Mouse (Mus musculus) testis, postnatal 10 days (tissue): ENCODE results near the gene Glra1.
A peak's percentile ranks its signal among the peaks of the same experiment; 100 is the strongest.
"Not testable (repeated sequence)": the region's sequence is repeated elsewhere in the genome, so short reads cannot be mapped to it uniquely, and the experiment has no call there.

Source experiments
- DNase-seq: peaks from one replicate; pipeline ENCODE4 v3.0.0; 2021; ENCODE audit warnings: low spot score

Glra1 gene

GRCm38 (mm10) chr11:55607808-55608523, at the start of gene Glra1:
TSS of gene Glra1 (minus strand) at chr11:55608198.
- peak; percentile 91 for DNase-seq

- DNase-seq, result no peak
These were observed 29.0 kb upstream of the Glra1 start for GRCm38 (mm10) chr11:55636961-55637360.

GRCm38 (mm10) chr11:55633901-55634300, 25.9 kb upstream of the Glra1 start:
- no peak for DNase-seq

GRCm38 (mm10) chr11:55614631-55615030, 6.6 kb upstream of the Glra1 start:
- DNase-seq, result not testable (repeated sequence)

GRCm38 (mm10) chr11:55608524-55608920, 524 bp upstream of the Glra1 start:
- DNase-seq, result no peak

GRCm38 (mm10) chr11:55607066-55607807, 761 bp downstream of the Glra1 start:
- DNase-seq, result no peak

- no peak for DNase-seq
These were observed 6.4 kb downstream of the Glra1 start for GRCm38 (mm10) chr11:55601447-55602065.

GRCm38 (mm10) chr11:55595726-55596125, 12.3 kb downstream of the Glra1 start:
- DNase-seq, result no peak

- DNase-seq, result no peak
These were observed 13.6 kb downstream of the Glra1 start for GRCm38 (mm10) chr11:55594411-55594810.

- DNase-seq, result no peak
These were observed 16.8 kb downstream of the Glra1 start for GRCm38 (mm10) chr11:55591194-55591593.

- DNase-seq, result no peak
These were observed 18.4 kb downstream of the Glra1 start for GRCm38 (mm10) chr11:55589376-55590167.

GRCm38 (mm10) chr11:55574397-55574796, 33.6 kb downstream of the Glra1 start:
- DNase-seq, result peak; percentile 43

GRCm38 (mm10) chr11:55571144-55571543, 36.9 kb downstream of the Glra1 start:
- peak; percentile 70 for DNase-seq

GRCm38 (mm10) chr11:55566309-55567099, 41.5 kb downstream of the Glra1 start:
- DNase-seq, result no peak

GRCm38 (mm10) chr11:55545690-55546089, 62.3 kb downstream of the Glra1 start:
- DNase-seq, result no peak

GRCm38 (mm10) chr11:55542671-55543070, 65.3 kb downstream of the Glra1 start:
- no peak for DNase-seq

GRCm38 (mm10) chr11:55542128-55542527, 65.9 kb downstream of the Glra1 start:
- DNase-seq, result no peak

- no peak for DNase-seq
These were observed 73.2 kb downstream of the Glra1 start for GRCm38 (mm10) chr11:55534766-55535165.

GRCm38 (mm10) chr11:55533378-55533777, 74.6 kb downstream of the Glra1 start:
- peak; percentile 58 for DNase-seq

GRCm38 (mm10) chr11:55530741-55531140, 77.3 kb downstream of the Glra1 start:
- no peak for DNase-seq
